Mouse (Mus musculus) CD4-positive, CD25-positive, alpha-beta regulatory T cell, adult 2 months (primary cell): Measurements from ENCODE around the gene Mrpl58.

Source experiments
- DNase-seq: peaks from one replicate; pipeline ENCODE4 v3.0.0-alpha.2; 2012; ENCODE audit warnings: low read depth, low spot score

The Mrpl58 gene

DNA sequence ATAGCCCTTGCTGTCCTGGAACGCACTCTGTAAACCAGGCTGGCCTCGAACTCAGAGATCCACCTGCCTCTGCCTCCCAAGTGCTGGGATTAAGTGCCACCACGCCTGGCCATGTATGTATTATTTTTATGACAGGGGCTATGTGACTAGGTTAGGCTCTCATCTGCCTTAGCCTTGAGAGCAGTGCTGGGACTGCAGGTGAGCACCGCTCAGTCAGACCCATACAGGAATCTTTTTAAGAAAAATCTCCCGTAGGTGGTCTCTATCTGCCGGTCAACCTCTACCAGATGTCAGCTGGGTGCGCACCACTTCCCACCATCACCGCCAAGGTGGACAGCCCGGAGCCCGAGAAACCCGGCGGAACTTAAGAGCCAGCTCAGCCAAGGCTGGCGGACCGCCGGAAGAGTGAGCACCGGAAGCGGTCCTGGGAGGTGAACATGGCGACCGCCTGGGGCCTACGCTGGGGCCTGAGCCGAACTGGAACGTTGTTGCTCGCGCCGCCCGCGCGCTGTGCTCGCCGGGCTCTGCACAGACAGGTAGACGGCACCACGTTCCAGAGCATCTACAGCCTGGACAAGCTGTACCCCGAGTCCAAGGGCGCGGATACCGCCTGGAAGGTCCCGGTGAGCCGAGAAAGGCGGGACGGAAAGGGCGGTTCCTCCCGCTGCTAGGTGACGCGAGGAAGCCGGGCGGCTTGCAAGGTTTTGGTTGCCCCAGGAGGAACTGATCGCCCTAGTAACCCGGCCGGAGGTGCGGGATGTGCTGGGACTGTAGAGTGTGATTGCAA, at the start of gene Mrpl58:
Mrpl58 (plus strand) TSS at position 415 of the 787 bp plus-strand sequence.
- peak; percentile 87 for DNase-seq

DNA sequence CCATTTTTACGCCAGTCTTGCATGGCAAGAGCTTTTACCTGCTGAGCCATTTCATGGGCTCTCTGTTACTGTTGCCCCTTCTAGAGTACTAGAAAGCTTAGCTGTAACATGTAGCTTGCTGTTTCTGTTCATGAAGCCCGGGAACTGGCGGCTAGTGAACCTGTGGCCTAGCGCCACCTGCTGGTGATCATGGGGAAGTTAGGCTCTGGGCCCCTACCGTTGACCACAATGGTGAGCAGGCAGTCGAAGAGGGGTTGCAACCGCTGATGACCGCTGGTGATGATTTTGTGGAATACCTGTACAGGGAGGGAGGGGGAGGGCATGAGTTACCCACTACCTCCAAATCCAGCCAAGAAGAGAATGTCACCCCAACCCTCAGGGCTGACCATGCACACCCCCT, 49.4 kb upstream of the Mrpl58 start:
- peak; percentile 89 for DNase-seq

DNA sequence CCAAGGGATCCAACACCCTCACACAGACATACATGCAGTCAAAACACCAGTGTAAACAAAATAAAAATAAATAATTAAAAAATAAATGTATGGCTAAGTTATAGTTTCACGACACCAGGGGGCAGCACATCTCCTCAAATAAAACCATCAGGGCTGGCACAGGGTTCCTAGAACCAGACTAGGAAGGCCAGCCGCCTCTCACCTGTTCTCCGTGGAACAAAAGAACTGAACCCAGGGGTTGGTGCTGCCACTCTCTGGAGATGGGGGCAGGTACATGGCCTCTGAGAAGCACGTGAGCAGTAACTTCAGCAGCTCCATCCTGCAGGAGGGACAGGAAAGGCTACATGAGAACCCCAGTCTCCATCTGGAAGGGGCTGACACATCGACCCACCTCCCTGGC, 45.1 kb upstream of the Mrpl58 start:
- peak; percentile 89 for DNase-seq

DNA sequence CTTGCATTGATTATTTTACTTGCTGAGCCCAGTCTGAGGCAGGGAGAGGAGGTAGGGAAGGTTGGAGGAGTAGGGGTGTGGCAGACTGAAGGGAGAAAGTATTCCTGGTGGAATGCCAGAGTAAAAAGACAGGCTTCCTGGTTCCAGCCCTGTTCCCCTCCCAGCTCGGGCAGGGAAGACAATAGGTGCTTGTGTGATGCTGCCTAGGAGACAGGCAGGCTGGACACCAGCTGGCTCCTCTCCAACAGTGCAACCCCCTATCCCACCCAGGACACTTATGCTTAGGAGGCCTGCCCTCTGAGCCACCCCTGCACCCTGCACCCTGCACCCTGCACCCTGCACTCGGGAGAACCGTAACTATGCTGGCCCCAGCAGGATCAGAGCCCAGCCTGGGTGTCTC, 44.3 kb upstream of the Mrpl58 start:
- no peak for DNase-seq

DNA sequence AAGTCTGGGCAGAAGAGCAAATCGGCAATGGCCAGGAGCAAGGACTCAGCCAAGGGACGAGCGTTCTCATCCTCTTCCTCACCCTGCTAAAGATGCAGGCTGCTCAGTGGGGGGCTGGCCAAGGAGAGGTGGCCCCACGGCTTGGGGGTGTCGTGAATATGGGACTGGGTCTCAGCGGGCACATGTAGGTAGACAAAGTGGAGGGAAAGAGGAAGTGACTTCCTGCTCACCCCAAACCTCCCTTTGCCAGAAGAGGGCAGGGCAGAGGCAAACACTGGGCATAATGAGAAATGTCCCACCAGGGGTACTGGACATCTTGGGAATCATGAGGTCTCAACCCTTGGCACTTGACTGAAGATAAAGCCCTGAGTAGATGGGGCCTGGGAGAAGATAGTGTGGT, 43.8 kb upstream of the Mrpl58 start:
- no peak for DNase-seq

DNA sequence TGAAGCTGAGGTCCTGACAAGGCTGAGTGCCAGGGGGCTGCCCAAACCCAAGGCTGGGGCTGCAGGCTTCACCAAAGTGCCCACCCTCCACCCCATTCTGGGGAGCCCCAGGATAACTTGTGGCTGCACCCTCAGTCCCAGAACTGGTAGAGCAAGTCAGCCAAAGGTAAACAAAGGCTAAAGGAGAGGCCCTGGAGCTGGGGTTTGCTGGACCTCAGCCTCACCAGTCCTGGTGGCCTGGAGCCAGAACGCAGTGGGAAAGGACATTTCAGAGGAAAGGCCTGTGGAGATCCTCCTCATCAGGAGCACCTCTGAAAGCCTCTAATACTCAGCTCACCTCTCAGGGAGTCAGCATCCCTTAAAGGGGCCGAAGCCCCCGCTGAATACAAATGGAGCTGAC, 39.4 kb upstream of the Mrpl58 start:
- no peak for DNase-seq

DNA sequence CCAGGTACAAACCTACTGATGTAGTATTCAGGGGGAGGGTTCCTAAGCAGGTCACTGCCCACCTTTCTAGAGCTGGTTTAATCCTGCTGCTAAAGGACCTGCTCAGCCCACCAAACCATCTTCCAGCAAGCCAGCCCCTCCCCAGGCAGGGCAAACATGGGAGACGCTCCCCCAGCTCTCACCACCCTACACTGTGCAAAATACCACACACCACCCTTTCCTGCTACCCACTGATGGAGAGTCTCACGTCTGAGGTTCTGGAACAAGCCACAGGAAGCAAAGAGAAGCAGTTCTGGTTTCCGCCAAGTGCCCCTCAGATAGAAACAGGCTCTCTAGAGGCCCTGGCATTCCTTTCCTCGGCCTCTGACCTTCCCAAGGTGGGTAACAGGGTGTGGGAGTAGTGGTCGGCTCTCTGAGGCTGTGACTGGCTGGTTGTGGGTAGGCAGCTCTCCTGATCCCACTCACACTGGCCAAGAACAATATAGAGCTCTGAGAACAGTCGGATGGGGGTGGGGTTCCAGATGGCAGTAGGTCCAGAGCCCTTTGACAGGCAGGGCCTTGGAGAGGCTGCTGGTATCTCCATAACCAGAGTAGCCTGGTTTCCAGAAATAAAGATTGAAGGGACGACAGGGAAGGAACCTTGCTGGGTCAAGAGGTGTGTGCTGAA, 37.4 kb upstream of the Mrpl58 start:
- DNase-seq = no peak

DNA sequence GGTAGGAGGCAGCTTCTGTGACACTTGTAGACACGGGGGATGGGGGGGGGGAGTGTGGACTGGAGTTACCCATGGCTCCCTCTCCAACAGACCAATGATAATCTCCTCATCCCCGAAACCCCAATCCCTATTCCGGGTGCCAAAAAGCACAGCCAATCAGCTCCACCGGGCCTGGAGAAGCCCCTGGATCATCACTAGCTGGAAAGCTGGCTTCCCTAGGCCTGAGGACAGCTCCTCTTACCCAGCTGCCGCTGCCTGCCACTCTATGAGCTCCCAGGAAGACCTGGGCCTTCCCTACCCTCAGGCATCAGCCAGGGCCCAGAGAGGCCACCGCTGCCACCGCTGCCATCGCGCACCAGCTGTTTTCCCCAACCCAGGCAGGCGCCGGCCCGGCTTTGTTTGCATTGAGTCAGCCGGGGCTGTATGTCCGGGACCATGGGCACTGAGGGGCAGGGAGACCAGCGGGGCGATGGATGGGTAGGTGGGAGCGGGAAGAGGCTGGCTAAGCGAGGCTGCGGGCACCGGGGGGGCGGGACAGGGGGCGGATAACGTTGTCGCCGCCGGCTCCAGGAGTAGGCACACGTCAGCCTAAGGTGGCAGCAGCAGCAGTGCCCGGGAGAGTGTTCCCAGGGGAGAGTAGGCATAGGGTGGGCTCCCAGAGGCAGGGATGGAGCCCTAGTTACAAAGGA, 36.7 kb upstream of the Mrpl58 start:
- peak; percentile 39 for DNase-seq

DNA sequence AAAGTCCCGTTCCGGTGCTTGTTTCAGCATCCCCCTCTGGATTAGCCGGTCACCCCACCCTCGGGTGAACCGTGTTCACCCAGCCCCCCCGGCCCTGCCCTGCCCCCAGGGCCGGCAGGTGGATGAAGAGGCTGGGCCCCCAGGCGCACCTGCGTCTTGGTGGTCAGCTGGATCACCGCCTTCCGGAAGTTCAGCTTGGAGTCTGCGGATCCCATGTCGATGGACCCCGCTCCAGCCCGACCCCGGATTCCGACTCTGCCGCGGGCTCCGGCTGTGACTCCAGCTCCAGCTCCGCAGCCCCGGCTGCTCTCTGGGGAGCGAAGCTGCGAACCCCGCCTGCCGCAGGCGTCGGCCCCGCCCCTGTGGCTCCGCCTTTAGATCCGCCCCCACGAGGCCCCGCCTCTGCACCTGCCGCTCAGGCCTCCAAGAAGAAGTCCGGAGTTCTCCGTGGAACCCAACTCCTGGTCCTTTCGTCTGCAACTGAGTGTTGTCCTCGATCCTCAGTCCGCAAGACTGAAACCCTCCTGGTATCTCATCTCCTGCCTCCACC, 36.1 kb upstream of the Mrpl58 start, which contains the start of gene Hid1:
Hid1 (minus strand) TSS at position 362 of the 550 bp plus-strand sequence.
- peak; percentile 90 for DNase-seq

DNA sequence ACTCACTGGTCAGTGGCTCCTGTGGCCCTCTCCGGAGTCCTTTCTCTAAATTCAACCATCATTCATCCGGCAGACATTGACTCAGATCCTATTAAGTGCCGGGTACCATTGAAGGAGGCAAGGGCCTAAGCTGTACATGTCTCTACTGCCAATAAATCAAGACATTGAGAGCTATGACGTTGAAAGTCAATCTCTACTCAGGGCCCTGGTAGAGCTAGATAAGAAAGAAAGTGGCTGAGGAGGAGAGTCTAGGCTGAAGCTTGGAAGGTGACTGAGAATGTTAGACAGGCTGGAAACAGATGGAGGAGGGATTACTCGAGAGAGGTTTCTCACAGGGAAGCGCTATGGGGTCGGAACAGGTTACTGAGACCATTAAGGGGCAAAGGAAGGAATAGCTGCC, 33.2 kb upstream of the Mrpl58 start:
- no peak for DNase-seq

DNA sequence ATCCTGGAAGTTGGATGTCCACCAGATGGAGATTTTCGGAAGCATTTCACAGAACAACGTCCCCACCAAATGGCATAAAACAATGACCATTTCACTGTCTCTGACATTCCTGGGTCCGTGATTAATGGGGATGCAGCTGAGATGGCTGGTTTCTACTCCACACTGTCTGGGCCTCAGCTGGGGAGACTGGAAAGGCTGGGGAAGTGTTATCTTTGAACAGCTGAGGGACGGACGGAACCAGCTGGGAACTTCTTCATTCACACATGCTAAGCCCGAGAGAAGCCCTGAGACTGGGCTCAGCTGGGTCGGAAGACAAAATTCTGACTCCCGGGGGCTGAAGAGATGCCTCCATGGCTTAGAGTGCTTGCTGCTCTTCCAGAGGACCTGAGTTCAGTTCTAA, 32.2 kb upstream of the Mrpl58 start:
- no peak for DNase-seq

DNA sequence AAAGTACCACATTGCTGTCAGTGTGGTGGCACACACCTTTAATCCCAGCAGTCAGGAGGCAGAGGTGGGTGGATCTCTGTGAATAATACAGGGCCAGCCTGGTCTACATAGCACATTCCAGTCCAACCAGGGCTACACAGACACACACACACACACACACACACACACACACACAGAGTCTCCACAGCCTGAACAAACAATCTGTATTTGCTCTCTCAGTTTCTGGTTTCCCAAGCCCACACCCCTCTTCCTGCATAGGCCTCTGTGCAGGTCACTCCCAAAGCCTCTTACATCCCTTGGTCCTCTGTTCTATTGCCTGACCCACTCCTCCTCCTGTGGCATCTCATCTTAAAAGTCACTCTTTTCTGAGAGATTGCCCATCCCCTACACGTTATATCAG, 31.5 kb upstream of the Mrpl58 start:
- no peak for DNase-seq

DNA sequence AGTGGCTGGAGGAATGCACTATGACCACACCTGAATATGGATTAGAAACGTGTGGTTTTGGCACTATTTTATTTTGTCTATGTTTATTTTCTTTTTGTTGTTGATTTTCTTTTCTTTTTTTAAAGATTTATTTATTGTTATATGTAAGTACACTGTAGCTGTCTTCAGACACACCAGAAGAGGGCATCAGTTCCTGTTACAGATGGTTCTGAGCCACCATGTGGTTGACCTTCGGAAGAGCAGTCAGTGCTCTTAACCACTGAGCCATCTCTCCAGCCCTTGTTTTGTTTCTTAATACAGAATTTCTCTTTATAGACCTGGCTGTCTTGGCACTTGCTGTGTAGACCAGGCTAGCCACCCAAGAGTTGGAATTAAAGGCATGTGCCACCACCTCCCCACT, 30.8 kb upstream of the Mrpl58 start:
- DNase-seq = no peak

DNA sequence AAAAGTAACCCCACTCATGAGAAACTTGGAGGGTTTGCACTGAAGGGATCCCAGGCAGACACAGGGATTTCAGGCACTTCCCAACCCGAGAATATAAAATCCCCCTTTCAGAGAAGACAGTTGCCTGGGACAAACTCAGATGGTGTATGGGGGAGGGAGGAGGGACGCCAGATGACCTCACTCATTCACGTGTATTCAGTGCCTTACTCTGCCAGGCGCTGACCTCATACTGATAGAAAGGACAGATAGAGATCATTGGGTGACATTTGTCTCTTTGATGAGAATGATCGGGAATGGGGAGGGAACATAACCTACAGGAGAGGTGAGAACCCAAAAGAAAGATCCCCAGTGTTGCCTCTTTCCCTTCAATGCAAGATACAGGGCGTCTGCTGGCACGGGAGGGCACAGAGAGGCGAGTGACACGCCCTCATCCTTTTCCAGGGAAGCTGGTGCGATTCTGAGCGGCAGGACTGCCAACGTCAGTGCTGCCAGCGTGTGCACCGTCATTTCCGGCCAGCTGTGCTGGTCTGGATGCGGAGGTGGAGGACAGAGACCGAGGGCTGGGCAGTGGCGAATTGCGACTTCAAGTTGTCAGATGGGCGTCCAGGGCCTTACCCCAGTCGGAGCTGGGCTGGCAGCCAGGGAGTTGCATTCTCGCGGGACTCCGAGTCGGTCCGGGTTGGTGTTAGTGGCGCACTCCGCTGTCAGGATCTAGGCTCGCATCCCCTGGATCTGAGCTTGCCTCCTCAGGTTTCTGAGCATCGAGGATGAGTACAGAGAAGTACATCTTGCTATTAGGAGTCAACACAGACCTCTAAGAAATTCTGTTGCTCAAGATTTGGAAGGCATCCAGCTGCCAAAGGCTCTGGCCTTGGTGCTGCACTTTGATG, 29.5 kb upstream of the Mrpl58 start:
- DNase-seq = peak; percentile 26

DNA sequence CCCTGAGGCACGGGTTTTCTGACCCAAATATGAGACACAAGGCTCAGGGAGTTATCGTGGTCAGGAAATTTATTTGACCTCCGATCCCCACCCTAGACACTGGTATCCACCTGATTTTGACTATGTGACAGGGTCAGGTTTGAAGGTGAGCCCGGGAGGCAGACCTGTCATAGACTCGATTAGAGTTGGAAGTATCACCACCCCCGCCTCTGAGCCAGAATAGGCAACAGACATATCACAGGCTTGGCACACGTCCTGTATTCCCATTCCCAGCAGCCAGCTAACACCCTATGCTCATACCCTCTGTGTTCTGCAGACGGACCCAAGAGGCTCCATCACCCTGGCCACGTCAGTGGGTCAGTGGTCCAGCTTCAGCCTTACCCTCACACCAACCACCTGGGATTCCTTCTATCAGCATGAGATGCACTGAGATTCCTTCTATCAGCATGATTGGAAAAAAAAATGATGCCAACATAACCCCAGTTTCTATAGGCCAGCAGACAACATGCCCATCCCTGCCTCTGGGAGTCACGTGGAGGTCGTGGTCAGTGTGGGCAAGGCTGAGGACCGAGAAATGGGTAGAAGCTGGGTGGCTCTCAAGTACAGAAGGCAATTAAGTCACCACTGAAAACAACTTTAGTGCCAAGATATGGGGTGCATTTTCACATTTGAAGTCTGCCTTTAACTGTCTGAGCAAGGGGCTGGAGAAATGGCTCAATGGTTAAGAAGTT, 28.7 kb upstream of the Mrpl58 start:
- no peak for DNase-seq

DNA sequence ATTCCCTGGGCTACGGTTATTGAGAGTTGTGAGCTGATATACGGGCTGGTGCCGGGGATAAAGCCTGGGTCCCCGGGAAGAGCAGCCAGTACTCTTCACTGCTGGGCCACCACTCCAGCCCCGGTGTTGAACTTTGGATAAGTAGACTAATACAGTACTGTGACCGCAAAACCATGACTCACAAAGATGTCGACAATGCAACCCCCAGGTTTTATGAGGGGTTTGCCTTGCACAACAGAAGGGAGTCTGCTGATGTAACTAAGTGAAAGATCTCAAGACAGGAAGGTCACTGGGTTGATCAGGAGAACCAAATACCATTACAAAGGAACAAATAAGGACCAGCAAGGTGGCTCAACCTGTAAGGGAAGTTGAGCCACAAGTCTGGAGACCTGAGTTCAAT, 26.8 kb upstream of the Mrpl58 start:
- no peak for DNase-seq

DNA sequence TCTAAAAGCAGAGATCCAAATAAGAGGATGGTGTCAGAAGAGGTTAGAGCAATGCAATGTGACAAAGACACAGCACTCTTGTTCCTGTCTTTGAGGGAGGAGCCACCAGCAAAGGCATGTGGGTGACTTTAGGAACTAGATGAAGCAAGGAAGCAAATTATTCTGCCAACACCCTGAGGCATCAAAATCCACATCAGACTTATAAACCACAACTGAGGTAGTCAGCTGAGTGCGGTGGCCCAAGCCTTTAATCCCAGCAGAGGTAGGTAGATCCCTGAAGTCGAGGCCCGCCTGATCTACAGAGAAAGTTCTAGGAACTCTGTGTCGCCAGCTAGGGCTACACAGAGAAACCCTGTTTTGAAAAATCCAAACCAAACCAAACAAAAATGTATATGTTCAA, 26.3 kb upstream of the Mrpl58 start:
- DNase-seq = no peak

DNA sequence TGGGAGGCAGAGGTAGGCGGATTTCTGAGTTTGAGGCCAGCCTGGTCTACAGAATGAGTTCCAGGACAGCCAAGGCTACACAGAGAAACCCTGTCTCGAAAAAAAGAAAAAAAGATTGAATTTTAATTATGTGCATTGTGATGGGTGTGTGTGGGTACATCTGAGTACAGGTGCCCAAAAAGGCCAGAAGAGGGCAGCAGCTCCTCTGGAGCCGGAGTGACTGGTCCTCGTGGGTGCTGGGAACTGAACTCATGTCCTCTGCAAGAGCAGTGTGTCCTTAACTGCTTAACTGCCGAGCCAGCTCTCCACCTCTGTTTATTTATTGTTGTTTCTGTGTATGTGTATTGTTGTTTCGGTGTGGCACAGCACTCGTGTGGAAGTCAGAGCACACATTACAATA, 25.7 kb upstream of the Mrpl58 start:
- DNase-seq = no peak

DNA sequence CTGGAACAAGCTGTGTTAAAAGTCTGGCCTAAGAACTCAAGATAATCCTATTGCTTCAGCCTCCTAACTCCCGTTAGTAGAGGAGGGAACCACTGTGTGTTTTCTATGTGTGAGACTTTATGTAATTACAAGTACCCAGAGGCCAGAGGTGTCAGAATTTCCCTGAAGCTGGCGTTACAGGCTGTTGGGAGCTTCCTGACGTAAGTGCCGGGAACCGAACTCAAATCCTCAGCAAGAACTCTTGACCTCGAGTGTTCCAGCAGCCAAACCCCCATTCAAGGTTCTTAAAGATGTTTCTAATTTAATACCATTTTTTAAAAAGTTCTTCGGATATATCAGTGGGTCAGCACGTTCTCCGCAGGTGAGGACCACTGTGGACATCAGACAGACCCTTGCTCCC, 22.3 kb upstream of the Mrpl58 start:
- no peak for DNase-seq

DNA sequence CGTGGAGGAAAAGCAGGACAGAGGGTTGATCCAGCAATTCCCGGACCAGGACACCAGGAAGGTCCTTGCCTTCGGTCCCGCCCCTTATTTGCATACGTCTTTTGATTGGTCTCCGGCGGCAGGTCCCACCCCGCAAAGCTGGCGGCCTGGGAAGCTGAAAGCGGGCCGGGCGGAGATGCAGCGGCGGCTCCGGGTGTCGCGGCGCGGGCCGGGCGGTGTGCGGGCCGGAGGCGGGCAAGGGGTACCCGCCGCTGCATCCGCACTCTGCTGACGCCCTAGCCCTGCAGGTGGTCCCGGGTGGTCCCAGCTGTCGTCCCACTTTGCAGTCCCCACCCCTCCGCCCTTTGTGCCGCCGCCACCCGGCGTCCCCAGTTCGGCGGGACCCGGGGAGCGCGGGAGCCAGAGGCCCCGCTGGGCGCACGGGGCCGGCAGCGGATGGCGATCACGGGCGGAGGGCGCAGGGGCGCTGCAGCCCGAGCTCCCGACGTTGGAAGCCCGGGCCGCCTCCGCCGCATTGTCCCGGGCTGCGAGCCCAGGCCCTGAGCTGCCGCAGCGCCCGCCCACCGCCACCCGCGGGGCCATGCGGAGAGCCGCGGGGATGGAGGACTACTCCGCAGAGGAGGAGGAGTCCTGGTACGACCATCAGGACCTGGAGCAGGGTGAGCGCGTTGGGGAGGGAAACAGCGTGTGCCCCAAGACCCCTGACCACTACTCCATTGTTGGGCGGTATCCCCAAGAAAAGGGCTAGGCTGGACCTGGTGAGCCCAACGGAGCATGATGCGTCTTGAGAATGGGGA, 21.6 kb upstream of the Mrpl58 start, which contains the start of gene Cdr2l:
Cdr2l (plus strand) TSS at position 174 of the 797 bp plus-strand sequence.
- DNase-seq = peak; percentile 45
